Mouse (Mus musculus) C2C12 (cell line): ENCODE results near the gene L2hgdh.

Source experiments
- CEBPB ChIP-seq: IDR thresholded peaks from one replicate; pipeline ENCODE4 v1.6.1; 2011; ENCODE audit warnings: low read depth, mild to moderate bottlenecking, control low read depth, moderate library complexity
- CTCF ChIP-seq: IDR thresholded peaks from one replicate; pipeline ENCODE4 v1.5.1; 2011; ENCODE audit not compliant: control insufficient read depth, insufficient read depth, insufficient read length
- MYOD1 ChIP-seq: IDR thresholded peaks from one replicate; pipeline ENCODE4 v1.6.1; 2011; ENCODE audit warnings: low read depth; ENCODE audit not compliant: control insufficient read depth, insufficient read length
- MYOG ChIP-seq: IDR thresholded peaks from one replicate; pipeline ENCODE4 v1.6.1; 2011; ENCODE audit not compliant: control insufficient read depth, insufficient read length; ENCODE audit errors: extremely low read depth
- USF1 ChIP-seq: IDR thresholded peaks from one replicate; pipeline ENCODE4 v1.6.1; 2011; ENCODE audit warnings: low read depth, mild to moderate bottlenecking, control low read depth, moderate library complexity

- TF ChIP-seq USF1 = no peak
- TF ChIP-seq CTCF = no peak
- no peak for TF ChIP-seq MYOD1
- TF ChIP-seq CEBPB = no peak
- TF ChIP-seq MYOG = no peak
Observed at GRCm38 (mm10) chr12:69733923-69734322, 9.2 kb upstream of the L2hgdh start.
